Mouse (Mus musculus) lung, postnatal 0 days (tissue): ENCODE results near the gene Usp3.

Experiments used
- CTCF ChIP-seq: IDR thresholded peaks from 2 replicates; pipeline ENCODE4 v1.5.1; 2016; ENCODE audit warnings: antibody characterized with exemption, mild to moderate bottlenecking
- EP300 ChIP-seq: IDR thresholded peaks from 2 replicates; pipeline ENCODE4 v1.6.1; 2016; ENCODE audit warnings: antibody characterized with exemption, mild to moderate bottlenecking, control low read depth

GRCm38 (mm10) chr9:66581694-66582093, 11.2 kb downstream of the Usp3 start:
- TF ChIP-seq EP300, result no peak
- no peak for TF ChIP-seq CTCF
